Mouse (Mus musculus) spleen, adult 2 months (tissue): ENCODE measurements at regions not wholly inside any gene's neighbourhood (a gene's known extent, or its start where the extent isn't known, plus 50 kb on each side); places are given as distances from the start of the nearest gene placed in this dataset.

Experiments used
- CTCF ChIP-seq: fragments of 200-500 bp; IDR thresholded peaks from 2 replicates; pipeline ENCODE4 v1.5.1; 2011; ENCODE audit warnings: mild to moderate bottlenecking, inconsistent platforms; ENCODE audit not compliant: insufficient read depth, insufficient read length, insufficient replicate concordance; ENCODE audit errors: extremely low read depth
- POLR2A ChIP-seq: fragments of 200-500 bp; IDR thresholded peaks from 2 replicates; pipeline ENCODE4 v1.6.1; 2011; ENCODE audit warnings: low read depth, low read length, inconsistent platforms

- TF ChIP-seq CTCF: no peak
- no peak for TF ChIP-seq POLR2A
These were observed 276.2 kb downstream of the Pax1 start for GRCm38 (mm10) chr2:147637882-147638281.
